Mouse (Mus musculus): Measurements from ENCODE around the gene Mbtps1.

GRCm38 (mm10) chr8:119572411-119572810, 13.9 kb upstream of the Mbtps1 start:
- no peak for TF ChIP-seq CTCF (IDR thresholded peaks at IDR 0.05; ENCODE audit: control insufficient read depth, insufficient read depth, insufficient read length)
- TF ChIP-seq MYOD1 (IDR thresholded peaks at IDR 0.05; ENCODE audit: control insufficient read depth, insufficient read length, low read depth) = no peak
- no peak for TF ChIP-seq CEBPB (IDR thresholded peaks at IDR 0.05; ENCODE audit: low read depth)
- TF ChIP-seq FOSL1 (IDR thresholded peaks at IDR 0.05; ENCODE audit: insufficient read depth, low read length, poor library complexity, severe bottlenecking) = no peak
- TF ChIP-seq USF1 (IDR thresholded peaks at IDR 0.05; ENCODE audit: low read depth) = no peak
- TF ChIP-seq MYOG (IDR thresholded peaks at IDR 0.05; ENCODE audit: control insufficient read depth, extremely low read depth, insufficient read length) = no peak

Data from C2C12 (cell line).